Mouse (Mus musculus): ENCODE measurements around the gene Trir. TPM values are rescaled to one million over a fixed set of nuclear protein-coding genes. Genes with fewer than 3 reads are reported as not detected.

Trir gene
- polyA plus RNA-seq (2017; shearing (Covaris generic)), result 10 to 100 TPM; 15.5 to 28.1 TPM

GRCm38 (mm10) chr8:85026670-85027515, at the start of gene Trir:
Trir (plus strand) TSS chr8:85026823.
- ATAC-seq, result peak; percentile 59

DNA sequence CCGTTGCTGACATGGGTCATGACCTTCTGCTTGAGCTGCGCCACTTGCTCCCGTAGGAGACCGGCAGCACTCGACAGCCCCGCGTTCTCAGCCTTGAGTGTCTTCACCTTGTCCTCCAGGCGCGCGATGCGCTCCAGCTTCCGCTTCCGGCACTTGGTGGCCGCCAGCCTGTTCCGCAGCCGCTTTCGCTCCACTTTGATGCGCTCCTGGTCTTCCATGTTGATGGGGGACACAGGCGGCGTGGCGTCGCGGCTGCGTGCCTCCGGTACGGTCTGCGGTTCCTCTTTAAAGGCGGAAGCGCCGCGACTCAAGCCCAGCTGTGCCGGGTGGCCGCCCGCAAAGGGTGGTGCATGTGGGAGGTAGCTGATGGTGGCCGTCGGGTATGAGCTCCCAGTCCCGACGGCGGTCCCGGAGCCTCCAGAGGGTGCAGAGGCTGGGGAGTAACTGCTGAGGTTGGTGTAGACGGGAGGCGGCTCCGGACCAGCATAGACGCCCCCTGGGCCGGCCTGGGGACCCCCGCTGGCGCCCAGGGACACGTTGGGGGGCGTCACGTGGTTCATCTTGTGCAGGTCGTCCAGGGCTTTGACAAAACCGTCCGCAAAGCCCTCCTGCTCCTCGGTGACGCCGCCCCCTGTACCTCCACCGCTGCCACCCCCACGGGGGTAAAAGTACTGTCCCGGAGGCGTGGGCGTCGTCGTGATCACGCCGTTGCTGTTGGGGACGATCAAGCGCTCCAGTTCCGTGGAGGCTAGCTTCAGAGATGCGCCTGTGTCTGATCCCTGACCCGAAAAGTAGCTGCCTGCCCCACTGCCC, 49.0 kb upstream of the Trir start:
- ATAC-seq, result peak; percentile 5

GRCm38 (mm10) chr8:84978248-84978940, 48.2 kb upstream of the Trir start, which contains the start of gene Junb:
Junb (minus strand) TSS chr8:84978718.
- ATAC-seq, result peak; percentile 38

- ATAC-seq, result peak; percentile 29
Measured at GRCm38 (mm10) chr8:84979599-84980421, 46.8 kb upstream of the Trir start.

DNA sequence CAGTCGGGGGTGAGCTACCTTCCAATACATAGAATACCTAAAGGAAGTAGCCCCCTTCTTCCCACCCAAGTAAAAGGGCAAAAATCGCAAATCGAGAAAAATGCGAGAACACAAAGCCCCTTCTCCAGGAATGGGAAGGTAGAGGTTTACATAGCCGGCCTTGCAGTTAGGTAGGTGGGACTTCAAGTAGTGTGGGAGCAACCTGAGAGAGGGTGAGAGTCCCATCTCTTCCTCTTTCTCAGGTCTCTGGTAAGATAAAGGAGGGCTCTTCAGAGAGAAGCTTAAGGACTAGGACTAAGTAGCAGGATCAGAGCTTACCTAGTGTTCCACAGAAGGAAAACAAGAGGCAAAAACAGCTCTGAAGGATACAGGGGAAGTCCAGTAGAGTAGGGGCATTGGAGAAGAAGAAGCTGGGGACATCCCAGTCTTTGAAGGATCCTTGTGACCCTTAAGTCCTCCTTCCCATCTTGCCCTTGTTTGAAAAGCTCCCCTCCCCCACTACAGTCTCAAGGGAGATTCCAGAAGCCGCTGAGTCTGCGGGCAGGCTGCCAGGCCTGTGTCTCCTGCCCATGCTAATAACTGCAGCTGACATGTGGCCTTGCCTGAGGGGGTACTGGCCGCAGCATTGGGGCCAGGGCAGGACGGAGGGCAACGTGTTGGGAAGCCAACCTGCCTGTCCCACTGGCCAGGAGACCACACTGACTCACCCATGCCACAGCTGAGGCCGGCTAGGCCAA, 45.8 kb upstream of the Trir start:
- ATAC-seq, result no peak

DNA sequence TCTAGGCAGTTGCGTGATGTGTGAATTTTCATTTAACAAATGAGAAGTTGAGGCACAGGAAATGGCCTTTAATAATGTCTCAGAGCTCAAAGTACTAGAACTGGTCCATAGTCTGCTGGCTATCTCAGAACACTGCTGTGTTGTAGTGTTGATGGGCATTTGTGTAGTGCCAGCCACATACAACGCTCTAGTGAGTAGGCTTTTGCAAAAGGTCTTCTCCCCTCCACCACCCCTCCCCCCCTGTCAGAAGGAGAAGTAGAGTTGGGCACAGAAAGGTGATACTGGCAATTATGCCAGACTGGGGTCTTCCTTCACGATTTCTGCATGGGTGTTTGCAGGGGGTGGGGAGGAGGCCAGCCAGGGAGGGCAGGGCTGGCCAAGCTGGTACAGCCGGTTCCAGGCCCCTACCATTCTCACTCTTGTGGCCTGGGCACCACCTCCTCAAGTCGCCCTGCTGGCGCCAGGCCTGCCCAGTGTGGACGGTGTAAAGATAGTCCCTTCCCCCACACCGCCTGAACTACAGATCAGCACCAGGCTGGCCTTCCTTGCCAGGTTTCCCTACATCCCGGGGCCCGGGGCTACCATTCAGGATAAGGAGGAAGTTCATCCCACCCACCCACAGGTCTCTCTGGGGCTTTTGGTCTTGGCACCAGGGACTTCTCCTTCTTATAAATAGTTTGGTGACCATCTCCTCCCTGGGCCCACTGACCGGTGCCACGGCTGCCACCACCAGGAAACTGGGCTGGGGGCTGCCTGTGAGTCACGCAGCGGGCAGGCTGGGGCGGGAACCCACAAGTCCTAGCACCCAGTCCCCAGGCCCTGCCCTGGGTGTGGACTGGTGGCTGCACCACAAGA, 44.8 kb upstream of the Trir start:
- no peak for ATAC-seq

GRCm38 (mm10) chr8:84982499-84983011, 44.1 kb upstream of the Trir start:
- ATAC-seq, result no peak

DNA sequence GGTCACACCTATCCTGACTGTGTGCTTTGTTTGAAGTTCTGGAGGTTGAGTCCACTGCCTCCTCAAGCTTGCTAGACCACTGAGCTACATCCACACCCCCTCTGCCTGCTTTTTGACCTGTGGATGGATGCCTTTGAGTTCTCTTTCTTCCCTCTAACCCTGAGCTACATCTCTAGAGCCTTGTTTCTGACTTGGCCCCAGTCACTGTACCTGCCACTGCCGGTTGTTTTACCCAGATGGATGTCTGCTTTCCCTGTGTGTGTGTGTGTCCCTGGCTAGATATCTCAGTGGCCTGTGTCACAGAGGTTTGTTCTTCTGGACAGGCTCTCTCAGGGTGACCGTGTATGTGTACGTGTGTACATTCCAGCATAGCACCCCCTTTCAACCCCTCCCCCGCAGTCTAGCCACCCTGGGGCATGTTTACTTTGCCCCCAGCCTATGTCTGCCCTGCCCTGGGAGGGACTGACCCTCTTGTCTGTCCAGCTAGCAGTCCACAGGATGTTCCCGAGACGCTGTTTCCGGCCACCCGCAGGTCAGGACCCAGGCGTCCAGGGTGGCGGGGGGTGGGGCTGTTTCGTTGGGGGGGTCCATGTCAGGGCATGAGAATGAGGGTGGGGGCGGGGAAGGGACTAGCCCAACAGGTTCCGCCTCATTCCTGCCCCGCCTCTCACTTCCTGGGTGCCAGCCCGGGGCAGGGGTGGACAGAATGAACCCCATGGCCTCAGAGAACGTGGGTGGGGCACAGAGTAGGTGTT, 42.2 kb upstream of the Trir start:
- ATAC-seq, result no peak

DNA sequence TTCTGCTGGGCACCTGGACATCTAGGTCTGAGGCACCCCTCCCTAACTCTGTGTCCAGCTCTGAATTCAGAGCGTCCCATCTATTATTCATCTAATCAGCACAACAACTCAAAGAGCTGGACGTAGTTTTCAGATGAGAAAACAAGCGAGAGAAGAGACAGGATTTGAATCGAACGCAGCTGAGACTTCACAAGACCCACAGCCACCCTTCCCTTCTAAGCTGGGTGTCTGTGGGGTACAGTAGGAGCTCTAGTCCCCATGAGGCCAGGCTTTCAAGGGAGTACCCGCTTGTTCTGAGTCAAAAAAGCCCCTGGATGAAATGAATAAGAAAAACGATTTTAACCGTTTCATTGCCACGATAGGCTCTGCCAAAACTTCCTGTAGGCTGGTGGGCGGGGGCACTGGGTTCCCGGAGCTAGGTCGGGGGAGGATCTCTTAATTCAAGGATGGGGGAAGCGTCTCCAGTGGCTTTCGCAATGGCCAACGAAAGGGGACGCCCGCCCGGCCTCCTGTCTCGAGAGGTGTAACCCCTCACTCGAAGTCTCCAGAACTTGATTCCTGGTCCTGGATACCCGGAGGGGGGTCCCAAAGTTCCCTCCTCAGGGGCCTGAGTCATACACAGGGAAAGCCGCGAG, 41.5 kb upstream of the Trir start:
- ATAC-seq, result peak; percentile 12

DNA sequence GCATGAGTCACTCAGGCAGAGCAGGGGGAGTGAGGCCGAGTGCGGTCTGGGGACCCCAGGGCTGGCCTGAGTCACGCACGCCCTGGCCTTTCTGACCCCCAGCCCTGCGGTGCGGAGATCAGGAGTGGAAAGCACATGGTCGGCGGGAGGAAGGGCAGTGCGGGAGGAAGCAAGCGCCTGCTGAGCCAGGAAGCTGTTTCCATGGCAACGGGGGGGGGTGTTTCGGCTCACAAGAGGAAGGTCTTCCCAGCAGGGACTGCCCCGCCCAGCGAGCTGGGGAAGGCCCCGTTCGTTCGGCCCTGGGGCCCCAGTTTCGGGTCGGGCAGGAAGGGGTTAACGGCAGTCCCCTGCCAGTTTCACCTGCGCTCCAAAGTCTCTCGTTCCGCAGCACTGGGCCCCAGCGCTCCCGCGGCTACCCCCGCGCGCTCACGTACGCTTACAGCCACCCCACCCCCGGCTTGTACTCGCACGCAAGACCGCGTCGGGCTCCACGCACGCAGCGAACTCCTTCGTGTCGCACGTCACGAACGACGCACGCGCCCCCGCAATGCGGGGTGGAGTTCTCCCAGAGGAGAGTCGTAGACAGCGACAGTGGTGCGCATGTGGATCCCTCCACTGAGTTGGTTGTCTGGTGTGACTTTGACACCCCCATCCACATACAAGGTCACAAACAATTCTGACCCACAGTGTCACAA, 40.8 kb upstream of the Trir start:
- peak; percentile 71 for ATAC-seq

GRCm38 (mm10) chr8:84986379-84986945, 40.2 kb upstream of the Trir start:
- ATAC-seq, result no peak

- ATAC-seq, result no peak
Measured at GRCm38 (mm10) chr8:84987388-84987787, 39.2 kb upstream of the Trir start.

DNA sequence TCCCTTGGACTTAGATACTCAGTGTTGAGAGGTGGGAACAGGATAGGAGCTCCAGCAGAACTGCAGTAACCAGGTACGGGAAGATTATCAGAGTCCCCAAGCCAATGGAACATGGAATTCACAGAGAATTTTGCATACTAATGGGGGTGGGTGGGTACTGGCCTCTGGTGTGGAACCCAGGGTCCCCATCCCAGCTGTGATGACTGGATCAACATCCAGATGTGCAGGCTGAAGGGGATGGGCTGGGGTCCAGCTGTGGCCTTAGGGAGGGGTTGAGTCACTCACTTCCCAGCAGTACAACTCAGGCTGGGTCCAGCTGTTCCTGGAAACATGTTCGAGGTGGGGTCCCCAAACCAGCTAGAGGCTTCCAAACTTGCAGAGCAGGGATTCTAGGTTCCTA, 38.7 kb upstream of the Trir start:
- no peak for ATAC-seq

GRCm38 (mm10) chr8:84989311-84989731, 37.3 kb upstream of the Trir start:
- ATAC-seq, result no peak

DNA sequence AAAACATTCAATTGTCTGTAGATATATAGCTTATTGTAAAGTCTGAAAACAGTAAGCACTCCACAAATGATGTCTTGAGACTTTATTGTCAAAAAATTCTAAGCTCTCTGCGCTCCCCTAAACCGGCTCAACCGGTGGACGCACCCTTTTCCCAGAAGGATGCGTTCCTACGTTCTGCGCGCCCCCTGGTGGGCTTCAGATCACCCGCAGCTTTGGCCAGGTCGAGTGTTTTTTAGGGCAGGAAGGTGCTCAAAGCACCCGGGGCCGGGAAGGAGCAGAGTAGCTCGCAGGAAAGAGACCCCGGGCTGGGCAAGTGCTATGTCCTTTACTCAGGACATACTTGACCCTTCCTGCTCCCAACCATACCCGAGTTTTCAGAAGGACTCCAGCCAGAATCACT, 36.8 kb upstream of the Trir start:
- ATAC-seq, result peak; percentile 15

GRCm38 (mm10) chr8:84990349-84990748, 36.3 kb upstream of the Trir start, which contains the start of gene Hook2:
Hook2 (plus strand) TSS chr8:84990603.
- peak; percentile 71 for ATAC-seq

DNA sequence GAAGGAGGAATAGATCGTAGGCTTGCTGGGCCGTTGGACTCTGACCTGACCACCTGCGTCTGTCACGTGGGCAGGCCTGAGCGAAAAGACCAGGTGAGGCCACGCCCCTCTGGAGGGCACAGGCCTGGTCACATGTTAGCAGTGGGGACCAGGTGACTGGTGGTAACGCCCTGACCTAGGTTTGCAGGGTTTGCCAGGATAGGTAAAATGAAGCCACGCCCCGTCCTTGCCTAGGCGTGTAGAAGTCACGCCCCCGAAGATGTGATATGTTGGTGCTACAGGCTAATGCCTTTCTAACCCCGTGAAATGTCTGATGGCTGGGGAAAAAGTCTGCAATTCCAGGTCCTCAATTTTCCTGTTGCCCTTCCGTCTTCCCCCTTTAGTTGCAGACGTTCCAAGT, 35.8 kb upstream of the Trir start:
- no peak for ATAC-seq

GRCm38 (mm10) chr8:84994375-84994774, 32.2 kb upstream of the Trir start:
- ATAC-seq, result no peak

Measured in CD4-positive, CD25-positive, alpha-beta regulatory T cell, adult 4 months (primary cell).